Mouse (Mus musculus) macrophage (primary cell): Measurements from ENCODE around the gene Rere. TPM values are rescaled to one million over a fixed set of nuclear protein-coding genes. Genes with fewer than 3 reads are reported as not detected.
"Not testable (repeated sequence)": the region's sequence is repeated elsewhere in the genome, so short reads cannot be mapped to it uniquely, and the experiment has no call there.

Experiments used
- H3K27ac ChIP-seq: fragments of 350-480 bp; formaldehyde crosslinking; 2 replicates; pipeline ENCODE4 v1.9.0; 2021
- H3K36me3 ChIP-seq: fragments of 350-480 bp; formaldehyde crosslinking; 2 replicates; pipeline ENCODE4 v1.9.0; 2021; ENCODE audit errors: inconsistent target
- H3K4me3 ChIP-seq: fragments of 350-480 bp; formaldehyde crosslinking; 2 replicates; pipeline ENCODE4 v1.9.0; 2021; ENCODE audit errors: inconsistent target
- H3K79me2 ChIP-seq: fragments of 350-480 bp; formaldehyde crosslinking; 2 replicates; pipeline ENCODE4 v1.9.0; 2021; ENCODE audit errors: inconsistent target
- WGBS: methylation state at CpG from one replicate; pipeline ENCODE4 v1.1.7; 2026; ENCODE audit warnings: inconsistent platforms; ENCODE audit not compliant: missing documents; 5-methylcytosine and 5-hydroxymethylcytosine counted together
- polyA plus RNA-seq: library from polyadenylated mRNA; stranded (reverse); fragments of 250-400 nt; gene quantifications from 3 replicates; pipeline ENCODE4 v1.2.4, GENCODE M21; 2018; ENCODE audit warnings: inconsistent platforms

Gene Rere
- polyA plus RNA-seq, 1 experiment from 2014 or later, result 55.3 TPM

DNA sequence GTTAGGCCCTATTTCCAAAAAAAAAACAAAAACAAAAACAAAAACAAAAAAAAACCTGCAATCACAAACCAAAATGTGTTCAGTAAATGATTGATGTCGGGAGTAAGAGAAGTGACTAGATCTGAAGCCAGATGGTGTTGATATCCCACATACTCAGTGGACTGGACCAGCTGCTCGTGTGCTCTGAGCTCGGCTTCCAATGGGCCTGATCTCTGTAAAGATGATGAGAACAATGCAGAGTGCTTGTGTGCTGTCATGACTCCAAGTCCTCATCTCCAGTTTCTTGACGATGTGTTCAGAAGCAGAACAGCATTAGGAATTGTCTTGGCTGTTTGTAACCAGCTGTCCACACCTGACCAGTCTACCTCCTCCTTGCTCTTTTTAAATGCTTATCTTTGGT lies 210.3 kb downstream of the Rere start:
- 100% methylated on average over 4 of the region's 4 CpGs for WGBS
- Histone ChIP-seq H3K27ac (no peak overlapping the region), H3K36me3 (no peaks in the 10 kb centered on the region), H3K4me3 (no peak overlapping the region), H3K79me2 (no peaks in the 10 kb centered on the region; the same call in 1 of the 2 replicates)

- no peak overlapping the region for H3K4me3 ChIP-seq
- no peaks in the 10 kb centered on the region; the same call in 1 of the 2 replicates for H3K79me2 ChIP-seq
- no peaks in the 10 kb centered on the region for H3K36me3 ChIP-seq
- no peak overlapping the region for H3K27ac ChIP-seq
- 88% methylated on average over 7 of the region's 7 CpGs for WGBS
Measured at GRCm38 (mm10) chr4:150493258-150493937, 212.0 kb downstream of the Rere start.

- not testable (repeated sequence) for H3K79me2 ChIP-seq, H3K27ac ChIP-seq, H3K36me3 ChIP-seq, H3K4me3 ChIP-seq
- no CpG with 5 or more reads among the region's 5 CpGs for WGBS
Measured at GRCm38 (mm10) chr4:150493938-150494330, 212.5 kb downstream of the Rere start.

- 82% methylated on average over 2 of the region's 2 CpGs for WGBS
- H3K79me2 ChIP-seq, result no peaks in the 10 kb centered on the region; the same call in 1 of the 2 replicates
- no peak overlapping the region for H3K27ac ChIP-seq
- no peaks in the 10 kb centered on the region for H3K36me3 ChIP-seq
- no peak overlapping the region for H3K4me3 ChIP-seq
Measured at GRCm38 (mm10) chr4:150495568-150495967, 214.1 kb downstream of the Rere start.

DNA sequence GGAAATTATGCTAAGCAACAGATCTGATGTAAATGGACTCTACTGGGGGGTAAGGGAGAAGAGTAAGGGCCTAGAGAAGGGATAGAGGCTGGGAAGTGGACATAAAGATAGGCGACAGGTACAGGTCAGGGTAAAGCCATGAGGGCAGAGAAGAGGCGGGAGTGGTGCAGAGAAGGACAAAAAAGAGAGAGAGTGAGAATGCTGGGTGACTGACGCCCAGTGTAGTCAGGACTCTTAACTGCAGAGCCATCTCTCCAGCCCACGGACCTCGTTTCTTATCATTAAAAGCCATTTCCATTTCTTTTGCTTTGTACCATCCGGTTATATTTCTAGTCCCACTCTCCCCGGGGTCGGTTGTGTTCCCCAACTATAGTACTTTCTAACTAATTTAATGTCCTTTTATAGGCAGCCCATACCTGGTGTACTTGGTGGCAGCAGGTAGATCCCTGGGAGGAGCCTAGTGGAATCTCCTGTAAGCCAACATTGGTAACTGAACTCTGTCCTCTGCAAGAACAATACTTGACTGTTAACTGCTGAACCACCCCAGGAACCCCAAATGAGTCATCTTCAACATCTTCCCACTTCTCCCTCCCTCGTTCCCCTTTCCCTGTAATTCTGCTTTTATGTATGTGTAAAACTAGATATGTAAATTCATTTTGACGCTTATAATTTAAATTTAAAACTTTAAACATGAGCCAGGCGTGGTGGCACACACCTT lies 223.0 kb downstream of the Rere start:
- Histone ChIP-seq H3K4me3 (no peak overlapping the region), H3K79me2 (no peaks in the 10 kb centered on the region), H3K36me3 (no peaks in the 10 kb centered on the region), H3K27ac (no peak overlapping the region)
- WGBS, result 69% methylated on average over 11 of the region's 11 CpGs

- Histone ChIP-seq H3K27ac (peak overlapping the region; percentile 2; the same call in 1 of the 2 replicates), H3K36me3 (no peaks in the 10 kb centered on the region), H3K4me3 (no peak overlapping the region), H3K79me2 (no peaks in the 10 kb centered on the region)
- WGBS, result 41% methylated on average over 3 of the region's 3 CpGs
Measured at GRCm38 (mm10) chr4:150509026-150509712, 227.7 kb downstream of the Rere start.

DNA sequence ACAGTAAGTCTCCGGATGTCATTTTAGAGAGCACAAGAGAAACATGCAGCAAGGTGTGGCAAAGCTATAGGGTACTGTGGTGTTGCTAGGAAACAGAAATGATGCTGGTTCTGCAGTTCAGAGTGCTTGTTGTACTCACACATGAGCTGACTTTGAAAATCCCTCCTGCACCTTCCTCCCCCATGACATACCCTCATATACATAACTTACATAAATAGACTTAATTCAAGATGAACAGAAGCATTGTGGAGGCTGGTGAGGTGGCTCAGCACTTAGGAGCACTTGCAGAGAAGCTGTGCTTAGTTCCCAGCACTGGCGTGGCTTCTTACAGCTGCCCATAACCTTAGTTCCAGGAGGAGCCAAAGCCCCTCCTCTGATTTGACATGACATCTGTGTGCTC lies 228.6 kb downstream of the Rere start:
- Histone ChIP-seq H3K36me3 (no peaks in the 10 kb centered on the region), H3K27ac (no peak overlapping the region), H3K4me3 (no peak overlapping the region), H3K79me2 (no peaks in the 10 kb centered on the region)
- WGBS, result 100% methylated on average over 2 of the region's 2 CpGs

GRCm38 (mm10) chr4:150513387-150513786 lies 231.9 kb downstream of the Rere start:
- H3K79me2 ChIP-seq, H3K36me3 ChIP-seq, H3K4me3 ChIP-seq, H3K27ac ChIP-seq: not testable (repeated sequence)
- WGBS, result 33% methylated on average over 1 of the region's 6 CpGs

DNA sequence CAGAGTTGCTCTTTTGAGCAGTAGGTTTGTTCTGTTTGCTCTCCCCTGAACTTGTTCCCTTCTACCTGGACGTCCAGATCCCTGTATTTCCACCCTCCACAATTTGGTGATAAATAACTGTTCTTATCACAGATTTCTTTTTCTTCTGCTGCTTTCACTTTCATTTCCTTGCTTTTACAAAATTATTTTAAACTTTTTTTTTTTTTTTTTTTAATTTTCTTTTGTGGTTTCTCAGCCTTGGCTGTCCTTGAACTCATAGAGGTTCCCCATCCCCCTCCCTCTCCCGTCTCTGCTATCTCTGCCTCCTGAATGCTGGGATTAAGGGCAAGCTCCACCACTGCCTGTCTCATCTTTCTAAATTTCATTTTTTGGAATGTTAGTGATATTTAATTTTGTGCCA lies 234.8 kb downstream of the Rere start:
- H3K27ac ChIP-seq, result no peak overlapping the region
- H3K36me3 ChIP-seq, result no peaks in the 10 kb centered on the region
- WGBS, result 29% methylated on average over 1 of the region's 2 CpGs
- H3K79me2 ChIP-seq, result no peaks in the 10 kb centered on the region
- no peak overlapping the region for H3K4me3 ChIP-seq

DNA sequence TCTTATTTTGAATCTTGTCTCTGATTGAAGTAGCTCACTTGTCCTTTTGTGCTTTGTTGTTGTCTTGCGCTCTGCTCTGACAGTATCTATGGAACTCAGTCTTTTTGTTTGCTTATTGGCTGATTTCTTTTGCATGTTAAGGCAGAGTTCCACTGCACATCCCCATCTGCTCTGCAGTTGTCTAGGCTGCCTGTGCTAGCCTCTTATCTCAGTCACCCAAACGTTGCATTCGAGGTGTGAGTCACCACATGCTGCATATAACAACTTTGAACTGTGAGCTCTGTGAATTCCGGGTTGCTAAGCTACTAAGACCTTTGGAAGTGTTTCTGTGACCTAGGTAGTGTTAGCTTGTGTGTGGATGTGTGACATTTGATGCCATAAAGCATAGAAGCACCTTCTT lies 235.9 kb downstream of the Rere start:
- Histone ChIP-seq H3K4me3 (no peak overlapping the region), H3K36me3 (no peaks in the 10 kb centered on the region), H3K27ac (no peak overlapping the region), H3K79me2 (no peaks in the 10 kb centered on the region)
- 56% methylated on average over 4 of the region's 4 CpGs for WGBS

- WGBS, result 97% methylated on average over 5 of the region's 5 CpGs
- no peaks in the 10 kb centered on the region for H3K79me2 ChIP-seq
- no peak overlapping the region for H3K4me3 ChIP-seq
- H3K36me3 ChIP-seq, result no peaks in the 10 kb centered on the region
- H3K27ac ChIP-seq, result no peak overlapping the region
Measured at GRCm38 (mm10) chr4:150518826-150519225, 237.4 kb downstream of the Rere start.

- Histone ChIP-seq H3K79me2 (no peaks in the 10 kb centered on the region), H3K27ac (no peak overlapping the region), H3K36me3 (no peaks in the 10 kb centered on the region), H3K4me3 (no peak overlapping the region)
- 100% methylated on average over 1 of the region's 1 CpGs for WGBS
Measured at GRCm38 (mm10) chr4:150520069-150520468, 238.6 kb downstream of the Rere start.

- no peak overlapping the region for H3K4me3 ChIP-seq
- no peaks in the 10 kb centered on the region for H3K79me2 ChIP-seq
- H3K36me3 ChIP-seq, result no peaks in the 10 kb centered on the region
- 95% methylated on average over 5 of the region's 5 CpGs for WGBS
- no peak overlapping the region for H3K27ac ChIP-seq
Measured at GRCm38 (mm10) chr4:150522425-150522824, 241.0 kb downstream of the Rere start.

DNA sequence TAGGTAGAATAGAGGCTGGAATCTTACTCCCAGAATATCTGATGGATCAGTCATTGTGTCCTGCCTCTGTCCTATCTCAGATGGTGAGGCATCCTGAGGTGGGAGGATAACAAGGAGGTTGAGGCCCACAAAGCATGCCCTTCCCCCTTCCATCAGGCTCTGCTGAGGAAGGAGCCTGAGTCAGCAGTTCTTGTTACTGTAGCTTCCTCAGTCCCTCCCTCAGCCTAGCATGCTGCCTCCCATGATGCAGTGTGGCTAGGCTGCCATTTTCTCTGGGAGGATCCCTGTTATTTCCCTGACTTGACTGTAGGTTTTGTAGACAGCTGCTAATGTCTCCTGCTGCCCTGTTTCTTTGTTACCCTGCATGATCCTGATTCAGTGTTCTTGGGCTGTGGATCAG lies 241.9 kb downstream of the Rere start:
- no peak overlapping the region for H3K27ac ChIP-seq

DNA sequence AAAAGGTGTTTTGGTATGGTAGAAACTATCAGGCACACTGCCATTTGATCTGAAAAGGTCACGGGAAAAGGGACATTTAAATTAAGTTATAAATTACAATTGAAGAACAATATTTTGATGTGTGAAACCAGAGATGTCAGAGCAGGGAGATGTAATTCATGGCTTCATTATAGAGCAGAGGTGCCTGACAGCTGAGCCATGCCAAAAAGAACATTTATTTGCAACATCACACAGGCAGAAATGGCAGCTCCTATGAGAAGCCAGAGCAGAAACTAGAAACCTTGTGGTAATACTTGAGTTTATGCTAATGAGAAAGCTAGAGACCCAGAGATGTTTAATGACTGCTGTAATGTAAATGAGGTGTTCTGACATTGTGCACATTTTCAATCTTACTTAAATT lies 244.8 kb downstream of the Rere start:
- 100% methylated on average over 1 of the region's 1 CpGs for WGBS
- H3K36me3 ChIP-seq, result no peaks in the 10 kb centered on the region
- H3K4me3 ChIP-seq, result no peak overlapping the region
- H3K27ac ChIP-seq, result no peak overlapping the region
- no peaks in the 10 kb centered on the region for H3K79me2 ChIP-seq

More for the DNA sequence above, 241.9 kb downstream of the Rere start:
- Histone ChIP-seq H3K36me3 (no peaks in the 10 kb centered on the region), H3K79me2 (no peaks in the 10 kb centered on the region), H3K4me3 (no peak overlapping the region)
